Mouse (Mus musculus) ES-CJ7 (cell line): ENCODE measurements around the gene Glycam1.
"Not testable (repeated sequence)": the region's sequence is repeated elsewhere in the genome, so short reads cannot be mapped to it uniquely, and the experiment has no call there.

Experiments used
- DNase-seq: peaks from one replicate; pipeline ENCODE4 v3.0.0; 2011; ENCODE audit warnings: low read depth, low spot score

Glycam1 gene

GRCm38 (mm10) chr15:103564981-103565380 is at the start of gene Glycam1:
Glycam1 (minus strand) TSS chr15:103565081.
- DNase-seq = no peak

GRCm38 (mm10) chr15:103604481-103604880 is 39.6 kb upstream of the Glycam1 start:
- no peak for DNase-seq

- no peak for DNase-seq
Measured at GRCm38 (mm10) chr15:103590779-103591178, 25.9 kb upstream of the Glycam1 start.

- not testable (repeated sequence) for DNase-seq
Measured at GRCm38 (mm10) chr15:103587752-103588151, 22.9 kb upstream of the Glycam1 start.

GRCm38 (mm10) chr15:103585876-103586275 is 21.0 kb upstream of the Glycam1 start:
- no peak for DNase-seq

GRCm38 (mm10) chr15:103552096-103552690 is 12.7 kb downstream of the Glycam1 start:
- DNase-seq = peak; percentile 53

- no peak for DNase-seq
Measured at GRCm38 (mm10) chr15:103551053-103551452, 13.8 kb downstream of the Glycam1 start.

GRCm38 (mm10) chr15:103549475-103549874 is 15.4 kb downstream of the Glycam1 start:
- no peak for DNase-seq

- peak; percentile 30 for DNase-seq
Measured at GRCm38 (mm10) chr15:103547983-103548382, 16.9 kb downstream of the Glycam1 start.

- no peak for DNase-seq
Measured at GRCm38 (mm10) chr15:103542526-103542925, 22.4 kb downstream of the Glycam1 start.

GRCm38 (mm10) chr15:103540646-103541045 is 24.2 kb downstream of the Glycam1 start:
- no peak for DNase-seq

GRCm38 (mm10) chr15:103539259-103539658 is 25.6 kb downstream of the Glycam1 start:
- DNase-seq = no peak

GRCm38 (mm10) chr15:103537822-103538213 is 27.1 kb downstream of the Glycam1 start, which contains the start of gene Ppp1r1a:
Ppp1r1a (minus strand) TSS chr15:103538003.
- DNase-seq = peak; percentile 71

GRCm38 (mm10) chr15:103537011-103537821 is 27.7 kb downstream of the Glycam1 start:
- DNase-seq = no peak

- no peak for DNase-seq
Measured at GRCm38 (mm10) chr15:103536456-103536855, 28.4 kb downstream of the Glycam1 start.

GRCm38 (mm10) chr15:103535786-103536185 is 29.1 kb downstream of the Glycam1 start:
- no peak for DNase-seq

GRCm38 (mm10) chr15:103535030-103535429 is 29.9 kb downstream of the Glycam1 start:
- no peak for DNase-seq

GRCm38 (mm10) chr15:103534054-103534620 is 30.7 kb downstream of the Glycam1 start:
- no peak for DNase-seq

- DNase-seq = peak; percentile 82
Measured at GRCm38 (mm10) chr15:103530372-103530771, 34.5 kb downstream of the Glycam1 start.

GRCm38 (mm10) chr15:103523156-103523555 is 41.7 kb downstream of the Glycam1 start:
- peak; percentile 38 for DNase-seq

- peak; percentile 95 for DNase-seq
Measured at GRCm38 (mm10) chr15:103522458-103523099, 42.3 kb downstream of the Glycam1 start.
